Mouse (Mus musculus): Measurements from ENCODE around the gene Patz1. TPM values are rescaled to one million over a fixed set of nuclear protein-coding genes. Genes with fewer than 3 reads are reported as not detected.

Patz1 gene
- polyA plus RNA-seq, 1 experiment, result 79.0 TPM

DNA sequence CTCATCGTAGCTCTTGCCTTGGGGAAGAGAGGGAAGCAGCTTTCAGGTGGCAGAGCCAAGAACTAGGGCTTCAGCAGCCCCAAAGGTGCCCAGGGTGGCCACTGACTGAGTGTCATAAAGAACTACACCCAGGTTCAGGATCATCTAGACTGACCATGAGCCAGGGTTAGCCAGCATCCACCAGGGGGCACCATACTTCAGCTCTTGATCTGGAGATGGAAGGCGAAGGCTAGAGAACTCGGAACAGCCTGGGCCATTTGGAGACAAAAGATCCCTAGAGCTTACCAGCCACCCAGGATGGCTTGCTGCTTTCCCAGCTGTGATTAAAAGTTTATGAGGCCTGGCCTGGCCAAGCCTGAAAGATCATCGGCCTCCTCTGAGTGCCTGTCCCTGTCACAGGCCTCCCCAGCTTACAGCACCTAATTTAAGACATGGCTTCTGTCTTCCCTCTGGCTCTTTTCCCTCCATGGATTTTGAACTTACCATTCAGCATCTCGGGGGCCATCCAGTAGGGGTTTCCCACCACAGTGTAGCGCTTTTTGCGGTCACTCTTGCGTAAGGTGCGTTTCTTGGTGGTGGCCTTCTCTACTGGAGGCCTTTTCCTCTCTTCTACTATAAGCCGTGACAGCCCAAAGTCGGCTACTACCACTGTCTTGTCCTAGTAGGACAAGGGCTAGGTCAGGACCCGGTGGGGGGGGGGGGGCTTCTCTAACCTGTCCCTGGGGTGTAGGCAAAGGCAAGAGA, 58.6 kb downstream of the Patz1 start:
- Histone ChIP-seq H3K4me1 (peaks cover 35% of the 10 kb centered on the region), H3K36me3 (replicated peaks; ENCODE audit: low read length) (peaks cover 91% of the 10 kb centered on the region), H3K9me3 (no peaks in the 10 kb centered on the region), H3K27me3 (replicated peaks) (no peaks in the 10 kb centered on the region), H3K4me3 (replicated peaks) (no peak overlapping the region)
- TF ChIP-seq GATA1 (IDR thresholded peaks at IDR 0.05; ENCODE audit: borderline replicate concordance, low read length) (no peak), FLI1 (IDR thresholded peaks at IDR 0.05; ENCODE audit: low read length) (no peak)

DNA sequence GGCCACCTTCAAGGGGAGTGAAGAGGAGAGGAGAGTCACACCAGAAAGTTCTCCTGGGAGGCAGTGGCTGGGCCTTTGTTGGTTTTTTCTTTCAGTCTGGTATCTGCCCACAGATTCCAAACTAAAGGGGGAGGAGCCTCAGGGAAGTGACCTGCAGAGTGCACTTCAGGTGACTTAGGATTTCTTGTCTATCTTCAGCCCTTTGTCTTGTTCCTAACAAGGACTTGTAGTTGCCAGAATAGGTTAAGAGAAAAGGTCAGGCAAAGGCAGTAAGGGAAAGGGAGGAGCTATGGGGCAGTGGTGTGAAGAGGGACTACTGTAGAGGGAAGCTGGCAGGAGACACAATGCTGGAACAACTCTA, 59.1 kb downstream of the Patz1 start:
- H3K36me3 ChIP-seq (replicated peaks; ENCODE audit: low read length), result peaks cover 91% of the 10 kb centered on the region
- no peaks in the 10 kb centered on the region for H3K27me3 ChIP-seq (replicated peaks)
- H3K4me1 ChIP-seq, result peaks cover 40% of the 10 kb centered on the region
- H3K4me3 ChIP-seq (replicated peaks), result no peak overlapping the region
- TF ChIP-seq GATA1 (IDR thresholded peaks at IDR 0.05; ENCODE audit: borderline replicate concordance, low read length), result no peak
- no peaks in the 10 kb centered on the region for H3K9me3 ChIP-seq

DNA sequence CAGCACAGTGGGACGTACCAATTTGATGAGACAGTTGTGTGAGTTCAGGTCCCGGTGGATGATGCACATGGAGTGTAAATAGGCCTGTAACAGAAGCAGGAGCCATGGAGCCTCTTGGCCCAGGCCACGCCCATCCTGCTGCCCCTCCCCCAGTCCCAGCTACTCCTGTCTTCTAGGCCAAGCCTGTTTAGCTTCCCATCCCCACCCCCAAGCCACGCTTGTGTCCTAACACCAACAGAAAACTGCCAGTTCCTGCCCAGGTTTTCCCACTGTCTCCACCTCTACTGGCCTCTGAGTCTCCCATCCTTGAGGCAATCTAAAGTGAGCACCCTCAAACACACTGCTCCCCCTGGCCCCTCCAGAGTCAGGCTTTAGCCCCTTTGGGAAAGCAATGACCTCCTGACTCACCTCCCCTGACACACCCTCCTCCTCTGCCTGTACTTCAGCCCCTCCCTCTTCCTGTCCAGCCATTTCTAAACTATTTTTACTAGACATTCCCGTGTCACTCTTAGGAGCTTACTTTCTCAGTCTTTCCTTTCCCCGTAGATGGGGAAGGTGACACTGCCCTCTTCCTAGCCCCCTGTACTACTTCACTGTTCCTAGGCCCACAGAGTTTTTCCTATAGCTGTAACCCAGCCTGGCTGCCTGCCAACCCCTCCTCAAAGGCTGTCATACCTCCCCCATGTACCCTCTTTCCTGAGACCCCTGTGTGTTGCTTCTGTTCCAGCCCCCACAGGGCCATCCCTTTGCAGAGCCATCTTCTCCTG, 60.1 kb downstream of the Patz1 start:
- peak overlapping the region; percentile 67 for H3K4me3 ChIP-seq (replicated peaks)
- H3K36me3 ChIP-seq (replicated peaks; ENCODE audit: low read length), result peaks cover 91% of the 10 kb centered on the region
- H3K9me3 ChIP-seq, result no peaks in the 10 kb centered on the region
- peaks cover 43% of the 10 kb centered on the region for H3K4me1 ChIP-seq
- no peaks in the 10 kb centered on the region for H3K27me3 ChIP-seq (replicated peaks)
- no peak for TF ChIP-seq FLI1 (IDR thresholded peaks at IDR 0.05; ENCODE audit: low read length)
- TF ChIP-seq GATA1 (IDR thresholded peaks at IDR 0.05; ENCODE audit: borderline replicate concordance, low read length), result no peak

DNA sequence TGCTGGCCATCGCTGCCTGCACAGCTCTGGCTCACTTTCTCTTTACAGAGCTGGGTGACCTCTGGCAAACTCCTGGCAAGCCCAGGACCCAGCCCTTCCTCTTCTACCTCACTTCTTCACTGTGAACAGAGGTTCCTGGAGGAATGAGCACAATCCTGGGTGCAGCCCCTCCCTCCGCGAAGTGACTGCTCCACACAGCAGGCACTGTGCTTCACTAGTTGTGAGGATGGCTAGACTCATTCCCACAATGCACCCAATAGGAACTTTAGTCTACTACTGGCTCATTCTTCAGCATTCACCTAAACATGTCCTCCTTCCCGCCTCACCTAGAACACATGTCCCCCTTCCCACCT, 60.6 kb downstream of the Patz1 start:
- TF ChIP-seq FLI1 (IDR thresholded peaks at IDR 0.05; ENCODE audit: low read length), result no peak
- no peak for TF ChIP-seq GATA1 (IDR thresholded peaks at IDR 0.05; ENCODE audit: borderline replicate concordance, low read length)
- Histone ChIP-seq H3K9me3 (no peaks in the 10 kb centered on the region), H3K4me1 (peaks cover 43% of the 10 kb centered on the region), H3K36me3 (replicated peaks; ENCODE audit: low read length) (peaks cover 91% of the 10 kb centered on the region), H3K4me3 (replicated peaks) (peak overlapping the region; percentile 57), H3K27me3 (replicated peaks) (no peaks in the 10 kb centered on the region)

DNA sequence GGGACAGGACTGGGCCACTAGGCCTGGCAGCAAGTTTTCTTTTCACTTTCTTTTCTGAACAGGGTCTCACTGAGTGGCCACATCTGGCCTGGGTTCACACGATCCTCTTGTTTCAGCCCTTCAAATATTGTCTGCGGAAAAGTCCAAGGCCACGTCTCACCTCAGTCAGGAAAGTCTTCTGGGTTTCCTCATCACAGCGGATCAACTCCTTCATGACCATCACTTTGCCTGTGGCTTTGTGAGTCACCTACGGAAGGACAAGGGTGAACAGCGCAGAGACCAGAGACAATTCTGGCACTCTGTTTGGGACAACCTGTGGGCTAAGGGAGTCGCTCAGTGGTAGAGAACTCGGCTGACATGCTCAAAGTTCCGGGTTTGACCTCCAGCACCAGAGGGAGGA, 63.5 kb downstream of the Patz1 start:
- H3K36me3 ChIP-seq (replicated peaks; ENCODE audit: low read length), result peaks cover 87% of the 10 kb centered on the region
- H3K27me3 ChIP-seq (replicated peaks), result no peaks in the 10 kb centered on the region
- no peaks in the 10 kb centered on the region for H3K9me3 ChIP-seq

DNA sequence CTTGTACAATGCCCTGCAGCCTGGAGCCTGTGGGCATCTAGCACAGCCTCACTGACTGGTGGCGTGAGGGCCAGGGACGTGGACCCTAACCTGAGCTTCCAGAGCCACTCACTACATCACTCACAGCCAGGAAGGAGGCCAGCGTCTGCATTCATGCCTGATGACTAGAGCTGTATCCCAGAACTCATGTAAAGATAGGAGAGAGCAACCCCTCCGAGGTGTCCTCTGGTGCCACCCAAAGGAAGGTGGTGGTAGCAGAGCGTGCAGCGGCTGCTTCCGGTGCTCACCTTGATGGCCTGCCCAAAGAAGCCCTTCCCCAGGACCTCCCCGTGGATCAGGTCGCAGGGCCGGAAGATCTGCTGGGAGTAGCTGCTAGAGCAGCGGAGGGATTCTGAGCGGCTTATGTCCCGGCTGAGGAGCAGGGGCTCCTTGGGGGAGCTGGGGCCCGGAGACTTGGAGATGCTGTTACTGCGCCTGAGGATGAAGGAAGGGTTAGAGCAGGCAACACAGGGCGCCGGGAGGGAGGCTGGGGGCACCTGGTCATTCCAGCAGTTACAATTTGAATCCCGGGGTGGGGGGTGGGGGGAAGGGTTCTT, 64.4 kb downstream of the Patz1 start:
- H3K36me3 ChIP-seq (replicated peaks; ENCODE audit: low read length), result peaks cover 86% of the 10 kb centered on the region
- H3K9me3 ChIP-seq, result no peaks in the 10 kb centered on the region

More for the DNA sequence above, 63.5 kb downstream of the Patz1 start:
- TF ChIP-seq GATA1 (IDR thresholded peaks at IDR 0.05; ENCODE audit: borderline replicate concordance, low read length) (no peak), FLI1 (IDR thresholded peaks at IDR 0.05; ENCODE audit: low read length) (no peak)
- H3K4me3 ChIP-seq (replicated peaks), result no peak overlapping the region
- H3K4me1 ChIP-seq, result peaks cover 39% of the 10 kb centered on the region

More for the DNA sequence above, 64.4 kb downstream of the Patz1 start:
- Histone ChIP-seq H3K27me3 (replicated peaks) (no peaks in the 10 kb centered on the region), H3K4me1 (peaks cover 29% of the 10 kb centered on the region), H3K4me3 (replicated peaks) (no peak overlapping the region)
- TF ChIP-seq FLI1 (IDR thresholded peaks at IDR 0.05; ENCODE audit: low read length), result no peak
- no peak for TF ChIP-seq GATA1 (IDR thresholded peaks at IDR 0.05; ENCODE audit: borderline replicate concordance, low read length)

Other genes with a start within 250 kb of the Patz1 start
- gene Sfi1, start 95.4 kb upstream of the Patz1 start, polyA plus RNA-seq (2012; ENCODE audit: insufficient read depth, low replicate concordance), result 13.3 and 37.5 TPM in 2 replicates
- 9.4 and 21.7 TPM in 2 replicates for gene Eif4enif1, start 86.5 kb upstream of the Patz1 start, polyA plus RNA-seq (2012; ENCODE audit: insufficient read depth, low replicate concordance)
- 55.7 TPM in 1 of 2 replicates, not detected in the other for gene Drg1, start 22.5 kb upstream of the Patz1 start, polyA plus RNA-seq (2012; ENCODE audit: insufficient read depth, low replicate concordance)
- 17.8 and 33.7 TPM in 2 replicates for gene Pik3ip1, start 41.5 kb downstream of the Patz1 start, polyA plus RNA-seq (2012; ENCODE audit: insufficient read depth, low replicate concordance)
- 16.4 and 34.1 TPM in 2 replicates for gene Limk2, start 120.3 kb downstream of the Patz1 start, polyA plus RNA-seq (2012; ENCODE audit: insufficient read depth, low replicate concordance)
- 1.8 TPM in 1 of 2 replicates, not detected in the other for gene Rnf185, start 163.5 kb downstream of the Patz1 start, polyA plus RNA-seq (2012; ENCODE audit: insufficient read depth, low replicate concordance)
- gene Pla2g3, start 199.4 kb downstream of the Patz1 start, polyA plus RNA-seq (2012; ENCODE audit: insufficient read depth, low replicate concordance), result 0.11 TPM in 1 of 2 replicates, not detected in the other
- 4.1 and 7.0 TPM in 2 replicates for gene Inpp5j, start 215.9 kb downstream of the Patz1 start, polyA plus RNA-seq (2012; ENCODE audit: insufficient read depth, low replicate concordance)
- gene Selenom, start 225.8 kb downstream of the Patz1 start, polyA plus RNA-seq (2012; ENCODE audit: insufficient read depth, low replicate concordance), result 262 and 336 TPM in 2 replicates